Mouse (Mus musculus): ENCODE measurements at regions not wholly inside any gene's neighbourhood (a gene's known extent, or its start where the extent isn't known, plus 50 kb on each side); places are given as distances from the start of the nearest gene placed in this dataset.

DNA sequence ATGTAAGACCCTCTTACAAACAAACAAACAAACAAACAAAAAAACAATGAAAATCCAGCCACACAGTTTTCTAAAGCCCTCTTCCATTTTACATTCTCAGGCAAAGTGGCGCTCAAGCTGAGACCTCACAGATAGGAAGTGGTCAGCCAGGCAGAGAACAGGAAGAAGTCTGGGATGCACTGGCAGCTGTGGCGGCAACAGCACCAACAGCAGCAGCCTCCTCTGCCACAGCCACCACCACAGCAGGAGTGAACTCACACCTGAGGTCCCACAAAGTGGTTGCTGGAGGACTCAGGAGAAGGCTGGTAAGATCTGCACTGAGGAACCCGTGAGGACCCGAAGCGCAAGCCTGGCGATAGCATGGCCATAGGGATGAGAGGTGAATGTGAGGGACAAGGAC lies 156.3 kb downstream of the Grm4 start:
- no peak for DNase-seq (ENCODE audit: low spot score in 2 of 2)

DNA sequence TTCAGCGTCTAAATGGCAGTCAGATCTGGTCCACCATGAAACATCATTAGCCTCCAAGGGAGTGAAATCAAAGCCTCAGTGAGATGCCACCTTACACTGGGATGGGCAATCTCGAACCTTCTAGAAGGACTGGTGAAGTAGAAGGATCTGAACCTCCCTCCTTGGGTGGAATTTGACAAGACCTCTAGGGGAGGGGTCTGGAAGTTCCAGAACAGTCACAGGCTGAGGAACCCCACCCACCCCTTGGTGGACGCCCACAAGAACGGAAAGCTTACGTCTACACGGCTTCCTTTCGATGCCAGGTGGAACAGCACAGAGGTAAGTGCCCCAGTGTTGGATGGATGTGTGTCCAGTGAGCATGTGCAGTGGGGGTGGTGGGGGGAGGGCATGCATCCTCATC lies 156.9 kb downstream of the Grm4 start:
- no peak for DNase-seq (ENCODE audit: low spot score in 2 of 2)

DNA sequence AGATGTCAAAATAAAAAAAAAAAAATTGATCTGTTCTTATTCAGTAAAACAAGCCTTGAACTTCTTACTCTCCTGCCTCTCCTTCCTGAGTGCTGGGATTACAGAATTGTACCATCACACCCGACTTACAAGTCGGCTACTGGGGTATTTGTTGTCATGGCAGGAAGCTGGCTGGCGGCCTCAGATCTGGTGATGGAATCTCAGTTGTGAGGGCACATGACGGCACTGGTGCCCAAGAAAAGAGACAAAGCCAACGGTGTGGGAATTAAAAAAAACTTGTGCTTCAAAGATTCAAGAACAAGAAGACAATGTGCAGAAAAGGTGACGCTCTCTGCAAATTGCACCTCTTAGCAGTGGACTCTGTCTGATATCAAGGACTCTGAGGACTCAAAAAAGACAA lies 157.3 kb downstream of the Grm4 start:
- DNase-seq (ENCODE audit: low spot score in 2 of 2), result no peak

DNA sequence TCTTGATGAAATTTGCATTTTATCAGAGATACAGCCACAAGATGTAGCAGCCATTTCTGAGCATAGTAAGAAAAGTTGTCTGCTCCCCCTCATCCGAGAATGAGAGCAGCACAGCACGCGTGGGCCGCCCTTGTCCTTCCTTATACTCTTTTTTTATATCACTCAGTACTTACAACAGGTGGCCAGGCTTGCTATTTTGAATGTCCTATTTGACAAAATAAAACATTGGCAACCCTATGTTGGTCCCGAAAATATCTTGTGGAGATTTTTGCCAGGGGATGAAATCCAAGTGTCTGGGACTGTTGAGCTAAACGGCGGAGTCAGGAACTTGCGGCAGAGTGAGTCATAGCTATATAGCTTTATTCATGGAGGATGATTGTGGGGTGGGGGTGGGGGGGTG lies 158.0 kb upstream of the Lemd2 start:
- no peak for DNase-seq (ENCODE audit: low spot score in 2 of 2)

DNA sequence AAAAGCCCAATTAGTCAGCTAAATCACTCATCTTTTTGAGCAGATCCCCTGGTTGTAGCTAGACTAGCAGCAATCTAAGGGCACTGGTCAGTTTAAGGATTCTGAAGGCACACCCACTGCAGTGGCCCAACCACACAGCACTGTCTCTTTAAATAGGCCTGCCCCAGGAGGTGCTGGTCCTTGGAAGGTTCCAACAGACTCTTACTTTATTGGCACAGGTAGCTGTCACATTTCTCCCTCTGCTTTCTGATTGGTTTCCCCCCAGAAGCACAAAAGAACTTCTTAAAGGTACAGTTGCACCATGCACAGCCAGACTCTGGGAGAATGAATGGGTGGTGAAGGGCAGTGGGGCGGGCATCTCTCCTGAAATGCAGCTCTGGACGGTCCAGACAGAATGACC lies 157.1 kb upstream of the Lemd2 start:
- DNase-seq (ENCODE audit: low spot score in 2 of 2), result no peak

DNA sequence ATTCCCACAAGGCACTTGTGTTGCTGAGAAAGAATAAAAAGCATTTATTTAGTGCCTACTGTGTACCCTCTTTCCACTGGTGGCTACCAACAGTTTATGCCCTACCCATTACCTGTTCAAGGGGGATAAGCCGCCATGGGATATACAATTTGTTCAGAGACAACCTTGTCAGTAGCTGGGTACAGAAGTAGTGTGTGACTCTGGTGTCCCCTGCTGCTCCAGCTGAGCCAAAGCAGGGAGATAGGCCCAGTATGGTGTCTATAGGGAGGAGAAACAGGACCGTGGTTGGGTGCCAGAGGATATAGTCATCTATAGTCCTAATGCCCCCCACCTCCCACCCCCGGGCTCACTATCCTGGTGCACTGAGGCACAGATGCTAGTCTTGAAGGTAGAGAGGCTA lies 152.6 kb upstream of the Lemd2 start:
- no peak for DNase-seq (ENCODE audit: low spot score in 2 of 2)

DNA sequence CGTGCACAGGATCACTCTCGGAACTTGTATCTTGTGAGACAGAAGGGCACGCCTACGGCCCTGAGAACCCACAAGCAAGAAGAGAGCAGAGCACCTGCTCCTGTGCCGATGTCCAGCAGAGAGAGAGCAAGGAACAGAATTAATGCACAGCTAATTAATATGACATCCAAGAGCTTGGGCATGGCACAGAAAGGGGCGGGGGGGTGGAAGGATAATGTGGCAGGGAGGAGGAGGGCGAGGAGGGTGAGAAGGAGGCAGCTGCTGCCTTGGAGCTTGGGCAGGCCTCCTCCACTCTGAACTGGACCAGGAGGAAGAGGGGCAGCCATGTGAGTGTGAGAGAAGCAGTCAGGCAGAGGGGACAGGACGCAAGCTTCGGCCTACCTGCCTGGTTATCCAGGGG lies 151.4 kb upstream of the Lemd2 start:
- no peak for DNase-seq (ENCODE audit: low spot score in 2 of 2)

DNA sequence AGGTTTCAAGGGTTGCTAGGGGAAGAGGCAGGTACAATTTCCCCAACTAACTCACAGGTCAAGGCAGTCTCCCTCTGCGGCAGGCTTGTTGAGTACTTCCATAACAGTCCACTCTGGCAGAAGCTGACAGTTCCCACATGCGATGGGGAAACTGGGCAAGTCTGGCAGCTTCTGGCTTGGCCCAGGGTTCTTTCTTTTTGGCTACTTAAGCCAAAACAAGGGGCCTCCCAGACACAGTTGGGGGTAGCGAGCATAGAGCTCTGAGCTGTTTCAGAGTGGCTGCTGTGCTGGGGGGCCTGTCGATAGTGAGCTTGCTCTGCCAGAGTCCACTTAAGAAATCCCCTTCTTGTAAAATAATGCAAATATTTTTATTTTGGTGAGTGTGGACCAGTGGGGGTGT lies 150.8 kb upstream of the Lemd2 start:
- no peak for DNase-seq (ENCODE audit: low spot score in 2 of 2)

DNA sequence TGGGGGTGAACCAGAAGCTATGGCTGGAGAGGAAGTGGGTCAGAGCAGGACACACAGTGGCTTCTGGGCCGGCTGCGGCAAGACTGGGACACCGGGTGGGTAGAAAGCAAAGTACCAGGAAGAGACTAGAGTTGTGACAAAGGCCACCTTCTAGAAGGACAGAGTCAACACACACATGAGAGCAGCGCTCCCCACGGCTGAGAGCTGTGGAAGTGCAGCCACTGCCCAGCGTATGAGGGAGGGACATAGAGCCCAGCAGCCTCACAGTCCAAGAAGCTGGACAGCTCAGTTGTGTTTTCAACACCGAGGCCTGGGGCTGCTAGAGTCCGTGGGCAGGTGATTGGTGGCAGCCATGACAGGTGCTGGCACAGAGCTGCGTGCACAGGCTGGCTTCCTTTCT lies 145.6 kb upstream of the Lemd2 start:
- DNase-seq (ENCODE audit: low spot score in 2 of 2), result no peak

DNA sequence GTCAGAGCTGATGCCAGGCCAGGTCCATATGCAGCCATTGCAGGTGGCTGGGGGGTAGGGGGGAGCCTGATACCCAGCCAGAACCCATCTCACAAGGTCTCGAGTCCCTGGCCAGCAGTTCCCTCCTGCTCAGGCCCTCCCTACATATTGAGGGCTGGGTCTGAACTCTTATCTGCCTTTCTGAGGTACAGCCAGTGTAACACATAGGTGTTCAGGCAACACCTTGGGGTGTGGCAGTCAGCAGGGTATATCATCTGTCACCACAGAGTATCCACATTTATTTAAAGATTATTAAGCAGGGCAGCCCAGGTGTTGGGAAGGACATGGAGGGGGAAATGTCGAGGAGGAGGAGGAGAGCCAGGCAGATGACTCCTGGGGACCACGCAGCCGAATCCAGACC lies 145.2 kb upstream of the Lemd2 start:
- no peak for DNase-seq (ENCODE audit: low spot score in 2 of 2)

DNA sequence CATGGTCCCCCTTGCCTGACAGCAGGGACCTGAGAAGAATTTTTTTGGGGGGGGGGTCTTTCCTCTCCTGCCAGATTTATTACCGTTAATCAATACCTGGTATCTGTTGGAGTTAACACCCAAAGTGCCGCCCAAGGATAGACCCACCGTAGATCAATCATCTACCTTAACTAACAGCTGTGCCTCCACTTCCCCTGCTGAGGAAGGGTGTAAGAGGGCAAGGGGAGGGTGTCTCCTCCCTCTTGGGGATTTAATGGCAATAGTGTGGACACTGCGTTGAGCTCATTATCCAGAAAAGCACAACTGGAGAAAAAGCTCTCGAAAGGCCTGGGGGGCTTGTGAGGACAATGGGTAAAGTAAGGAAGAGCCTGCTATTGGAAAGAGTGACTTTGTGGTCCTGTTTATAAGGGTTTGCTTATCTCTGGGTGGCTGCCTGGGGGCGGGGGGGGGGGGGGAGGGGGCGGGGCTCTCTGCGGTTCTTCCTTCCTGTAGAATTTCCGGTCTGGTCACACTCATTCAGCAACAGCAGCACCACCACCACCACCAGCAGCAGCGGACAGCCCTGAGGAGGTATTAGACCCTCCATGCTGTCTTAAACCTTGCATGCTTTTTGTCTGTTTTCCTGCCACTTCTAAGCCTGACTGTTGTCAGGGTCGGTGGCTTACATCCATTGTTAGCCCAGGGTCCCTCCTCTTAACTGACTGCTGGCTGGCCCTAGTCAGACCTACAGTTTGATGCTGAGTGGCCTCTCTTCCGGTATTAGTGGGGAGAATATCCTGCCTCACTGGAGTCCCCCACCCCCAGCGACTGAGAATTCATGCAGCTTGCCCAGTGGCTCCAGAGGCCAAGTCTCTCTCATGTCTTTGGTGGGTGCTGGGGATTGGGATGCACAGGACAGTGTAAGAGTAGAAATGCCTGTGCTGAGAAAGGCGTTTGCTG lies 138.0 kb upstream of the Lemd2 start:
- DNase-seq (ENCODE audit: low spot score in 2 of 2), result no peak

DNA sequence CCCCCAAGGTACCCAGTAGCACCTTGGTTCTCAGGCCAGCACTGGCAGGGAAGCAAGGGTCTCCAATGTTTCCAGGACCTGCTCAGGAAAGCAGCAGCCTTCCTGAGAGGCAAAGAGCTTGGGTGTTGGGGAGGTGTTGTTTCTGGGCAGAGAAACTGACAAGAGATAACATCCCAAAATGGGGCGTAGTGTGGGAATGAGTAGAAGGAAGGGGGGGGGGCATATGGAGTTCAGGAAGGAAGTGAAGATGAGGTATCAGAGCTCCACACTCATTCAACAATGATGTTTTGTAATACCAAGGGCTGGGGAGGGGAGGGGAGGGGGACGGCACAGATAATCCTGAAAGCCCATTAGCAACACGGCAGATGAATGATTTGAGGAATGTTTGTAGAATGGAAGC lies 135.6 kb upstream of the Lemd2 start:
- DNase-seq (ENCODE audit: low spot score in 2 of 2), result no peak

DNA sequence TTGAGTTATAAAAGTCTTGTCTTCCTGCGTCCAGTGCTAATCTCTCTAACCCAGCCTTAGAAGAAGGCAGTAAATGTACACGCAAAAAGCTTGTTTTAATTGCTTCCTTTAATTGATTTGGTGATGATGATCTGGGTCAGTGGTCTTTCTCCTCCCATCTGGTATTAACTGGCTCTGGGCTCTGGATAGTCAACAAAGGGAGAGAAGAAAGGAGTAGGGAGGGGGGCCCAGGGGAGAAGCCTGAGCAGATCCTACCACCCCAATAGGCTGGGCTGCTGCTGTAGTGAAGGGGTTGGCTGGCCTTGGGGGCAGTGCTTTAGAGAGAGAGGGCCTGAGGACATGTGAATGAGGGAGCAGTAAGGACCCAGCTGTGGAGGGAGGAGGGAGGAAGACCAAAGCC lies 135.0 kb upstream of the Lemd2 start:
- no peak for DNase-seq (ENCODE audit: low spot score in 2 of 2)

DNA sequence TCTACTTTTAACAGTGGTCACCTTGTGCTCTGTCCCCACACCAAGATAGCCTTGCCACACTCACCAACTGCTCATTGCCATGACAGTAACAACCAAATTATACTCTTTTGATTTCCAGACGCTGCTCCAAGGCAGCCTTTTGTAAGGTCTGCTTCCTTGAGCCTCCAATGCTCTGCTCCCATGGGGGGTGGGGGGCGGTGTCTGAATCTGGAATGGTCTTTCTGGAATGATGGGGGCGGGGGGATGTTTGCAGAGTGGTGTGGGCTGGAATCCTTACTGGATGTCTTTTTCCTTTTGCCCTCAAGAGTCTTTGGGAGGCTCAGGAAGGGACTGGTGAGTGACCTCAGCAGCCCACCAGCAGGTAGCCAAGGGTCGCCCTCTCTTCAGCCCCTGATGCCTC lies 131.4 kb upstream of the Lemd2 start:
- no peak for DNase-seq (ENCODE audit: low spot score in 2 of 2)

DNA sequence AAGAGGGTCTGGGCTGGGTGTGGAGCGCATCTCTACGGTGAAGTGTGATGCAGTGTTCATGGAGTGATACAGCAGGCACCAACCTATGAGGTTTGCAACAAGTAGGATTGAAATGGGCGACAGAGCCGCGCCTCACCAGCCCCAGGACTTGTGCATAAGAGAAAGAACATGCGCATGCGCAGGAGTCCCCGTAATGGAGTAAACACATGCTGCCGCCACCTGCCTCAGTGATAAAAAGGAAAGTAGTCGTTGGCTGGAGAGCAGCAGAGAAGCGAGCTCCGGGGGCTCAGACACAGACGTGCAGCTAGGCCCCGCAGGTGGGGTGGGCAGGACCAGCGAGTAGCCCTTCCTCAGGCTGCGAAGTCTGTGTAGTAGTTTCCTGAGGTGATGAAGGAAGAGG lies 129.3 kb upstream of the Lemd2 start:
- no peak for DNase-seq (ENCODE audit: low spot score in 2 of 2)

DNA sequence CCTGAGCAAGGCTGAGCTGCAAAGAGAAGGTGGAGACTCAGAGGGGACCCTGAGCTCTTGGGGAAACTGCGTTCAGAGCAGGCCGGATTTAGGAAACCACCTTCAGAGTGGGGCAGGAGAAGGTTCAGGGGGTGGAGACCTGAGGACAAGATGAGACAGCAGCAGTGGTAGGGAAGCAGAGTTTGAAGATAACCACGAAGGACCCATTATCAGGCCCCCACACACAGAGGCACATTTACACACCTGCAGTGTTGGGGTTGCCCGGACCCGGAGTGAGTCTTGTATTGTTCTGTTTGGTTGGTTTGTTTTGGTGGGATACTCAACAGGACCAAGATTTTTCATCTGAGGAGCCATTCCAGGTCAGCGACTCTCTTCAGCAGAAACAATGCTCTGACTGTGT lies 128.9 kb upstream of the Lemd2 start:
- no peak for DNase-seq (ENCODE audit: low spot score in 2 of 2)

DNA sequence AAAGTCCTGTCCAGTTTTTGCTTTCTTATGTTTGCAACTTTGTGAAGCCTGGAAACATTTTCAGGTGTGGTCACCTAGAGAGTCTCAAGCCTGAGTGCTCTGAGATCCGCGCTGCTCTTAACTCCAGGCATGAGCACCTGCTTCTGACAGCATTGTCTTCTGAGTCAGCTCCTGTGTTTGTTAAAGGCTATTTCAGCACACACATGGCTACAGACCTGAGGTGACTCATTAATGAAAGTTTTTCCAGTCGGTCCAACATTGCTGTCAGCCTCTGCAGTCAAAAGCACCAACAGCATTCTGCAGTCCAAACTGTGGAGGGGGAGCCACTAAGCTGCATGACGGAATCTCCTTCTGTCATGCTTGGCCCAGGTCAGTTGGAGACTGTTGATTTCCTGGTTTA lies 127.8 kb upstream of the Lemd2 start:
- DNase-seq (ENCODE audit: low spot score in 2 of 2), result no peak

DNA sequence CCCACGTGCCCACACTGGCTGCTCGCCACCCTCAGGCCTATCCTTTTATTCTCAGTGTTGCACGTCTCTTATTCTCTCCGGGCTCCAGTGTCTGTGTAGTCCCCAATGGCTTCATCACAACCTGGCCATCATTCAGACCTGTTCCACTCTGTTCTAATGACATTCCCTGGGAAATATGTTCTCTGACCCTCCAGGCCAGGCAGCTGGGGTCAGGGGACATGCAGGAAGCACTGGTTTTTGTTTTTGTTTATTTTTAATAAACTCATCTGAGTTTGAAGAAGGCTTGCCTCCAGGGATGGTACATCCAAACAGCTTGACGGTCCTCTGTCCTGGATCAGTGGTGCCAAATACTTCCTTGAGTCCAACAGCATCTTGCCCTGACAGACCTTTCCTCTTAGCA lies 127.4 kb upstream of the Lemd2 start:
- no peak for DNase-seq (ENCODE audit: low spot score in 2 of 2)

DNA sequence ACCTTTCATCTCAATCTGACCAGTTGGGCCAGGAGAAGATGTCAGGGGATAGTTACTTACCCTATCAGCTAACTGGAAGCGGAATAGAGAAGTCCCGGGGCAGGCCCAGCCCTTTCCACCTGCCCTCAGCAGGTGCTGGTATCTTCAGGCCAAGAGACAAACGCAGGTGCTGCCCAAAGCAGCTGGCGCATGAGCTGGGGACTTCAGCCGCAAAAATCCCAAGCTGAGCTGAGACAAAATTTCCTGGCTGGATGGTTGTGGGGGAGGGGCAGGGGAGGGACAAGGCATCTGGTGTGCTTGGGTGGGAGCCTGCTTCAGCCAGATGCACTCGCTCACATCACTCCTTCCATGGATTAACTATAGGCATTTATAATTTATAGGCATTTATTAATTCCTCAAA lies 125.5 kb upstream of the Lemd2 start:
- DNase-seq (ENCODE audit: low spot score in 2 of 2), result no peak

DNA sequence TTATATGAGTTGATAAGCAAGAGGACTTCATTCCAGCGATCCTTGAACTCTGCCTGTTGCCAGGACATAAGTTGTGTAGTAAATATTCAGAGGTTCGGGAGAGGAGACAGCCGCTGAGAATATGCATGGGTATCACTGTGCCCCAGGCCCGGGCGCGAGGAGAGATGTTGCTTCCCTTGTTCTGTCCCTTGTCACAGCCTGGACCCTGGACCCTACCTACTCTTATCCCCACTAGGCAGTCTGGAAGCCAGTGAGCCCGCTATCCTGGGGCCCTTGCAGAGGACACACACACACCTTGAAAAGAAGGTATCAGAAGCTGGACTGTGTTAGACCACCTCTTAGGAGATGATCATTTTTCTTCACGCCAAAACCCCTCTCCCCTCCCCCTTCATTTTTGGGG lies 124.9 kb upstream of the Lemd2 start:
- DNase-seq (ENCODE audit: low spot score in 2 of 2), result no peak

DNA sequence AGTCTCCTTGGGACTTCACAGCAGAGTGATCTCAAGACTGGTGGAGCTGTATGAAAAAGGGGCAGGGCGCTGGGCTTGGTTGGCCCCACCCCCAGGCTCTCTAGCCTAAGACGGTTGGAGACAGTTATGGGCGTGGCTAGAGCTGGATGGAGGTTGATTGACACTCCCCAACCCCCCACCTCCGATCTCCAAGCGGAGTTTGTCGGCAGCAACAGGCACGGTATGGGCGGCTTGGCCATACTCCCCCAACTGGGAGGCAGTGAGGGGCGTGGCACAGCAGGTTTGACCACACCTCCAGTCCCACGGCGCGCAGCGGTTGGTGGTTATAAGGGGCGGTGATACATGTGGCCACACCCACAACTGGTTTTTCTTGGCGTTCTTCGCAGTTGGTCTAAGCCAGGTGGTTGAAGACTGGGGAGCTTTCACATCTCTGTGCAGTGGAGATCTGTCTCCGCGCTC lies 120.8 kb upstream of the Lemd2 start:
- DNase-seq (ENCODE audit: low spot score in 2 of 2), result peak; percentile 34 to 43

DNA sequence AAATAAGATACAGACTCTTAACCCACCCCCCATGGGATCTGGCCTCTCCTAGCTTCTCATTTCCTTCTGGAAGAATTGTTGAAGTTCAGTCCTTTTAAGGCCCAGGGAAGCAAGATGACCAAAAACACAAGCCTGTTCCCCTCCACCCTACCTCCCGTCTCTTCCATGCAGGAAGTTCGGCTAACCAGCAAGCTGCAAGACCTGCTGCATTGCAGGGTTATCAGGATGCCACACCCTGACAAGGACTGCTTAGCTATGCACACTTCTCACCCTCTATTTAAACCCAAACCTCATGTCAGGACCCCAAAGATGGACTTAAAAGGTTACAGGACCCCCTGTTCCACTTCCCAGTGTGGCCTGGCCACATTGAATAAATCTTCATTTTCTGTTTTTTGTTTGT lies 119.2 kb upstream of the Lemd2 start:
- no peak for DNase-seq (ENCODE audit: low spot score in 2 of 2)

DNA sequence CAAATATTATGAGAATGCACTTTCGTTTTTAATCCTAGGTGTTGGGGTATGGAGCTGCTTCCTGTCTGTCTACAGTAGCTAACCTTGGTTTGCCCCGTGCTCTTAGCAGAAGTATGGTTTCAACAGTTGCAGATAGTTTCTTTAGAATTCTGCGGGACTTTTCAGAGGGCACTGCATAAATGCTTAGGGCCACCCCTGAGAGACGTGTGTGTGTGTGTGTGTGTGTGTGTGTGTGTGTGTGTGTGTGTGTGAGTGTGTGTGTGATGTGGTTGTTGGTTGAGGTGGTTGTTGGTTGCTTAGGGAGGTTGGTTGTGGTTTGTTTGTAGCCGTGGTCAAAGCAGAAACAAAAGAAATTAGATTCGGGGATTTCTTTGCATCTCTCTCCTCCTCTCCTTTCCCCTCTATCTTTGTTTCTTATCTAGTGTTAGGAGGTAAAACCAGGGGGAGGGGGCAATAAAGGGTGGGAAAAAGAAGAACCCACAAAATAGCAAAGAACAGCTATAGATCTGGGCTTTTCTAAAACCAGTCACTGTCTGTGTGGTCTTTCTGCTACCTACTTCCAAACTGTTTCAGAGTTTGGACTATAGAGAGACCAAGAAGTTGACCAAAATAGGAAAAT lies 118.7 kb upstream of the Lemd2 start:
- DNase-seq (ENCODE audit: low spot score in 2 of 2), result no peak
